Mouse (Mus musculus) neural tube, embryonic 14.5 days (tissue): Measurements from ENCODE around the gene Pxmp4. TPM values are rescaled to one million over a fixed set of nuclear protein-coding genes. Genes with fewer than 3 reads are reported as not detected.

ENCODE experiments used
- ATAC-seq: fragments of 200-750 bp; cut with Nextera tagmentation; 2 replicates; pipeline ENCODE4 v1.8.0; 2017; ENCODE audit warnings: low read depth, mild to moderate bottlenecking, moderate TSS enrichment, moderate library complexity
- H3K27ac ChIP-seq: fragments of 300-500 bp; sonication (generic); 2 replicates; pipeline ENCODE4 v1.5.1; 2014; ENCODE audit warnings: low read depth, mild to moderate bottlenecking, control low read depth, low read length, moderate library complexity, mixed read lengths
- H3K27me3 ChIP-seq: fragments of 300-500 bp; sonication (generic); 2 replicates; pipeline ENCODE4 v1.6.1; 2014; ENCODE audit warnings: low read length; ENCODE audit not compliant: control insufficient read depth, insufficient read depth
- H3K36me3 ChIP-seq: fragments of 300-500 bp; sonication (generic); 2 replicates; pipeline ENCODE4 v1.6.1; 2014; ENCODE audit warnings: low read length, mixed read lengths; ENCODE audit not compliant: control insufficient read depth, insufficient read depth
- H3K4me1 ChIP-seq: fragments of 300-500 bp; sonication (generic); 2 replicates; pipeline ENCODE4 v1.6.1; 2014; ENCODE audit warnings: low read length; ENCODE audit not compliant: control insufficient read depth, insufficient read depth
- H3K4me2 ChIP-seq: fragments of 300-500 bp; sonication (generic); 2 replicates; pipeline ENCODE4 v1.6.1; 2014; ENCODE audit warnings: mild to moderate bottlenecking, low read depth, low read length, control low read depth
- H3K4me3 ChIP-seq: fragments of 300-500 bp; sonication (generic); 2 replicates; pipeline ENCODE4 v1.5.1; 2014; ENCODE audit warnings: low read depth, low read length, control low read depth, mixed read lengths
- H3K9ac ChIP-seq: fragments of 300-500 bp; sonication (generic); replicated peaks from 2 replicates; pipeline ENCODE4 v1.6.1; 2014; ENCODE audit warnings: low read depth, mild to moderate bottlenecking, control low read depth, low read length, mixed read lengths
- H3K9me3 ChIP-seq: fragments of 300-500 bp; sonication (generic); 2 replicates; pipeline ENCODE4 v1.6.1; 2016; ENCODE audit warnings: low read length; ENCODE audit not compliant: control insufficient read depth
- WGBS: fragments of 180-500 bp; shearing (Covaris S2); extraction: QIAGEN DNeasy Blood & Tissue Kit; methylation state at CpG from one replicate; pipeline ENCODE4 v1.1.7; 2014; 5-methylcytosine and 5-hydroxymethylcytosine counted together
- polyA plus RNA-seq: library from polyadenylated mRNA; unstranded; fragments of >200 nt; fragmentation: Nextera tagmentation; extraction: Ambion mirVana; gene quantifications from 2 replicates; pipeline ENCODE4 v1.2.1, GENCODE M21; 2014

The Pxmp4 gene
- polyA plus RNA-seq, 1 experiment from 2014 or later, result 16.0 TPM

DNA sequence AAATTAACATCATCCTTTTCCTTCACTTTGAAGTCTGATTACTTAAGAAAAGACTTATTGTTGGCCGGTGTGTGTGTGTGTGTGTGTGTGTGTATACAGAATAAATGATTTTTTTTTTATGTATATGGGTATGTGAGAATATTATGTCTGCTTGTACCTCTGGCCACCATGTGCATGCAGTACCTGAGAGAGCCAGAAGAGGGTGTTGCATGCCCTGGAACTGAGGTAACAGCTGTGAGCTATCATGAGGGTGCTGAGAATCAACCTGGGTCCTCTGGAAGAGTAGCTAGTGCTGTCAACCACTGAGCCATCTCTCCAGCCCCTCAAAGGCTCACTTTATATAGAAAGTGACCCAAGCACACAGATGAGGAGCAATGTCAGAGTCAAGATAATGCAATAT lies 22.1 kb downstream of the Pxmp4 start:
- H3K4me1 ChIP-seq, result 0 out of 2 replicates have a peak, but pooled peaks cover 8% of the 10 kb centered on the region

DNA sequence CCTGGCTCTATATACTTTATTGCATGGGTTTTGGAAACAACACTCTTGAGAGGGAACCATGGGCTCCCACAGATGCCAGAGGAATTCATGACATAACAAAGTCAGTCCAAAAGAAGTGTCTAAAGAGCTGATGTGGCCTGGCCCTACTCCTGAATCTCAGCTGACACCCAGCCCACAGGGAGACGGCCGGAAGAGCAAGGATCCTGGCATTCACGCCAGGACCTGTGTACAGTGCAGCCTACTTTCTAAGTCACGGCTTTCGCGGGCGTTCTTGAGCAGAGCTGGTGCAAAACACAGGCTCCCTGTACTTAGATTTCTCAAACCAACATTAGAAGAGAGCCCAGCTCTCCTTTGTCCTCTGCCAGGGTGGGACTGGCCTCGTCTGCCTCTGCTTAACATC lies 22.9 kb downstream of the Pxmp4 start:
- no peak for ATAC-seq
- WGBS, result 83% methylated on average over 8 of the region's 8 CpGs
- Histone ChIP-seq H3K27ac (no peak overlapping the region), H3K4me1 (0 out of 2 replicates have a peak, but pooled peaks cover 8% of the 10 kb centered on the region), H3K9ac (no peak overlapping the region), H3K4me2 (no peak overlapping the region), H3K4me3 (no peak overlapping the region), H3K27me3 (no peaks in the 10 kb centered on the region), H3K9me3 (no peaks in the 10 kb centered on the region), H3K36me3 (no peaks in the 10 kb centered on the region)

More for the DNA sequence above, 22.1 kb downstream of the Pxmp4 start:
- no peaks in the 10 kb centered on the region for H3K27me3 ChIP-seq
- H3K27ac ChIP-seq, result no peak overlapping the region
- H3K4me3 ChIP-seq, result no peak overlapping the region
- no peak overlapping the region for H3K4me2 ChIP-seq
- no peaks in the 10 kb centered on the region for H3K36me3 ChIP-seq
- WGBS, result 93% methylated on average over 1 of the region's 1 CpGs
- no peak for ATAC-seq
- no peak overlapping the region for H3K9ac ChIP-seq
- H3K9me3 ChIP-seq, result no peaks in the 10 kb centered on the region

DNA sequence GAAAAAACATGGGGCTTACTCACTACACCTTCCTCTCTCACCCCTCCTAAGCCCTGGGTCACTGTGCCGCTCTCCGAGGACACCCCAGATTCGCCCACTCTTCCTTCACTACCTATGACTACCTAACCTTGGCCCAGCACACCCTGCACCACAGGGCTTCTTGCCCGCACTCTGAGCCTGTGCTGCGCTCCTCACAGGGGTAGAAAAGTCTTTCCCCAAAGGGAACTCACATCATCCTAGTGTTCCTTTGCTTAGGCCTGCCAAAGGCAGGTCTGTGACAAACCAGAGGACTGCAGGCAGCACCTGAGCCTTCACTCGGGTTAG lies 25.8 kb downstream of the Pxmp4 start:
- H3K4me1 ChIP-seq, result 0 out of 2 replicates have a peak, but pooled peaks cover 7% of the 10 kb centered on the region
- no peak overlapping the region for H3K4me3 ChIP-seq
- no peaks in the 10 kb centered on the region for H3K36me3 ChIP-seq
- WGBS, result 65% methylated on average over 6 of the region's 6 CpGs
- H3K9ac ChIP-seq, result no peak overlapping the region
- H3K9me3 ChIP-seq, result no peaks in the 10 kb centered on the region
- ATAC-seq, result no peak
- H3K27ac ChIP-seq, result peak overlapping the region; percentile 44; the same call in 1 of the 2 replicates
- no peak overlapping the region for H3K4me2 ChIP-seq
- no peaks in the 10 kb centered on the region for H3K27me3 ChIP-seq

DNA sequence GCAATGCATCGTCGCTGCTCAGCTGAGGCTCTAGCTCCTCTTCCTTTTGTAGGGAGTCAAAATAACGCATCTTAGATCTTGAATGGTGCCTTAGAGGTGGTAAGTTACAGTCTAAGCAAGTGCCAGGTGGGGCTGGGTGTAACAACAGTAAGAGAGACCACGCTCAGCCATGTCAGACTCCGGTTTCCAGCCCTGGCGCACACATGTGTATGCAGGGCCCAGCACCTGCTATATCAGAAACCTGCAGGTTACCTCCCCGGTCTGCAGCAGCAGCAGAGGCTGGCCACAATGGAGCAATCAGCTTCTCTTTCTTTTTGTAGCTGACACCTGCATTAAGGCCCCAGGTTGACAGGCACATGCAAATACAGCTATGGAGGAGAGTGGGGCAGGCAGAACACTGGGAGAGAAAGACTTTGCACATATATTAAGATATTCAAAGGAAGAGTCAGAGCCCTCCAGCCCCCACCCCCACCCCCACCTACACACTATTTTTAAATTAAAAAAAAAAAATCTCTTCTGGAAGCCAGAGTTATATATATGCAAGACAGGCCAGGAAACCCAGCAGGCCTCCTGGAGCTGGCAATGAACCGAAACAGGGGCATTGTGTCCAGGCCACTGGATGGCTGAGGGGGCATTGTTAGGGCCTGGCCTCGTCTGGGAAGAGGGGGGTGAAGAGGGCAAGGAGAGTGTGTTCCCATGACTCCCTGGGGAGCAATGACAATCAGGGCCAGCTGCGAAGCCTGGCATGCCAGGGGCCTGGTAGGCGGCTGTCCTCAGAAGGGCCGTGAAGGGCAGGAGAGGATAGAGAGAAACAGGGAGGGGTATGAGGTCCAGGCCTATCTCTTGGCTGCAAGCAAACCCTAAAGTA lies 26.4 kb downstream of the Pxmp4 start:
- Histone ChIP-seq H3K36me3 (no peaks in the 10 kb centered on the region), H3K9me3 (no peaks in the 10 kb centered on the region), H3K27me3 (no peaks in the 10 kb centered on the region), H3K4me1 (0 out of 2 replicates have a peak, but pooled peaks cover 7% of the 10 kb centered on the region), H3K9ac (no peak overlapping the region), H3K4me2 (no peak overlapping the region), H3K27ac (peak overlapping the region; percentile 44; the same call in 1 of the 2 replicates), H3K4me3 (no peak overlapping the region)
- 23% methylated on average over 12 of the region's 12 CpGs for WGBS
- peak; percentile 63; the same call in 1 of the 2 replicates for ATAC-seq

DNA sequence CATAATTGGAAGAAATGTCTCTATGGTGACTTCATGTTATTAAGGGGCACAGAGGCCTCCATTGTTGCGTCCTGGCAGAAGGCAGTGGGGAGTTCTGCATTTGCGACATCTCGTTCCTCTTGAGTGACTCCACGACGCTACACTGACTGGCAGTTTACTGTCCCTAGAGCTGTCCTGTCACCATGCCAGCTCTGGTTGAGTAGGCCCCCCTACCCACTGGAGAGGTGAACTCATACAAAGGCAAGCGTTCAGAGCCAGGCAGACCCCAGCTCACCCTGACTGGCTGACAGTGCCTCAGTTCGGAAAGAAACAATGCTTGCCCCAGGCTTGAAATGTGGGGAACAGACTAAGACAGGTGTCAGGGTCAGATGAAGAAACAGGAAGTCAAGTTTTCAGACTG lies 29.2 kb downstream of the Pxmp4 start:
- Histone ChIP-seq H3K9ac (no peak overlapping the region), H3K27ac (no peak overlapping the region), H3K4me2 (no peak overlapping the region), H3K9me3 (no peaks in the 10 kb centered on the region), H3K4me1 (0 out of 2 replicates have a peak, but pooled peaks cover 7% of the 10 kb centered on the region), H3K4me3 (no peak overlapping the region), H3K27me3 (no peaks in the 10 kb centered on the region), H3K36me3 (no peaks in the 10 kb centered on the region)
- 26% methylated on average over 7 of the region's 7 CpGs for WGBS
- no peak for ATAC-seq

DNA sequence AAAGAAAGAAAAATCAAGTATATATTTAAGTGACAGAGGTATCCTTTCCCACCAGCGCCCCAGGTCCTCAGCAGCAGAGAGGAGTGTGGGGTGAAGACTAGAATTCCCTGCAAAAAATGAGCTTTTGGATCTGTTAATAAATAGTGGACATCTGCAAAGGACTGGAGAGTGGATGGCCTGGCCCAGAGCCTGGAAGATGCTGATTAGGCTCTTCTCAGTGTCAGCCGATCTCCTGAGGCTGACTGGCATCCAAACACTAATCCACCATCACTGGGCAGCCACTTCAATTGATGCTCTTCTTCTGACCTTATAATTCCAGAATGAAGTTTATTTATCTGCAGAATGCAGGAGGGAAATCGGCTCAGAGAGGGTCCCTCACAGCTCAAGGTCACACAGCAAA lies 30.5 kb downstream of the Pxmp4 start:
- ATAC-seq, result no peak
- 86% methylated on average over 3 of the region's 3 CpGs for WGBS
- no peaks in the 10 kb centered on the region for H3K27me3 ChIP-seq

DNA sequence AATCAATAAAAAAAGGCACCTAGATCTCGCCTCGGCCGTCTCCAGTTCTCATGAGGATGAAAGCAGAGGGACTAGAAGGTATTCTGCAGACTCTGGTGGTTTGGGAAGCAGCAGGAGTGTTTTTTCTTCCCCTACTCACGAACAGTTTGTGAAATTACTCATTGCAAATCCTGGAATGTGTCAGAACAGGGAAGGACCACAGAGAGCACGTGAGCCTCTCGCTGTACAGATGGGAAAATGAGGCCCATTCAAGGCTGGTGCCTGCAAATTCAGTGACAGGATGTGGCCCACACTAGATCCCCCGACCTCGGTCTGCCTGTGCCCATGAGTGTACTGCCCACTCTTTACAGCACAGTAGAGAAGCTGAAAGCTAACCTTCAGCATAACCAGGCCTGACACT lies 31.5 kb downstream of the Pxmp4 start:
- WGBS, result 69% methylated on average over 8 of the region's 8 CpGs
- H3K27me3 ChIP-seq, result no peaks in the 10 kb centered on the region
- no peak for ATAC-seq
- H3K4me1 ChIP-seq, result peaks cover 13% of the 10 kb centered on the region; the same call in 1 of the 2 replicates
- H3K27ac ChIP-seq, result no peak overlapping the region
- no peak overlapping the region for H3K4me3 ChIP-seq
- no peak overlapping the region for H3K4me2 ChIP-seq
- no peaks in the 10 kb centered on the region for H3K36me3 ChIP-seq
- no peak overlapping the region for H3K9ac ChIP-seq
- no peaks in the 10 kb centered on the region for H3K9me3 ChIP-seq

More for the DNA sequence above, 30.5 kb downstream of the Pxmp4 start:
- Histone ChIP-seq H3K36me3 (no peaks in the 10 kb centered on the region), H3K27ac (no peak overlapping the region), H3K4me1 (peaks cover 17% of the 10 kb centered on the region; the same call in 1 of the 2 replicates), H3K9me3 (no peaks in the 10 kb centered on the region), H3K9ac (no peak overlapping the region), H3K4me2 (no peak overlapping the region), H3K4me3 (no peak overlapping the region)

DNA sequence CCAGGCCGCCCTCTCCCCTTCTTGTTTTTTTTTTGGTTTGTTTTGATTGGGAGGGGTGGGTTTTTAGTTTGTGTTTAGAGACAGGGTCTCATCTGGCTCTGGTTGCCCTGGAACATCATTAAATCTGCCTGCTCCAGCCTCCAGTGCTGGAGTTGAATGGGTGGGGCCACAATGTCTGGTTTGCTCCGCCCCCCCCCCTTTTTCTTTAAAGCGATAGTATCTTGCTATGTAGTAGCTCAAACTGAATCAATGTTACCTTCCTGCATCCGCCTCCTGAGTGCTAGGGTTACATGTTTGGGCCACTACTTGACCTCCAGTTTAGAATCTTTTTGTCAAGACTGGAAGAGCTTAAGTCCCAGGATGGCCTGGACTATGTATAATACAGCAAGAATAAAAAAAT lies 32.2 kb downstream of the Pxmp4 start:
- Histone ChIP-seq H3K27me3 (no peaks in the 10 kb centered on the region), H3K9ac (no peak overlapping the region), H3K36me3 (no peaks in the 10 kb centered on the region), H3K4me2 (no peak overlapping the region), H3K27ac (no peak overlapping the region), H3K4me3 (no peak overlapping the region), H3K9me3 (no peaks in the 10 kb centered on the region), H3K4me1 (peaks cover 13% of the 10 kb centered on the region; the same call in 1 of the 2 replicates)
- ATAC-seq, result no peak
- 88% methylated on average over 4 of the region's 4 CpGs for WGBS

DNA sequence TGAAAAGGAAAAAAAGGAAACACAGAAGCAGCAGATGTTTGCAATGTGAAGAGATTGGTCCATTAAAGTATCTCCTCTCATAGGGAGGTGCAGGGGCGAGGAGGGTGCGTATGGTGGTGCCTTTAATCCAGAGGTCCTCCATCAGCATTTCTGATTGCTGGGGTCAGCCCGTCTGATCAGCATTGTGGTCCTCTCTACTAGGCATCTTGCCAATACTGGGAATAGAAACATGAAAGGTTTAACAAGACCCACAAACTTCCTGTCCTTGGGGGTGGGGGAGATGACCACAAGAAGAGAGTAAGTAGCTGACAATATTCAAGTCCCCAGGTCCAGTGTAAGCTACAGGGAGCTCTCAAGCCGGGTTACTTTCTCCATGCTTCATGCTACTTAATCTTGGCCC lies 32.8 kb downstream of the Pxmp4 start:
- ATAC-seq, result no peak
- H3K9ac ChIP-seq, result no peak overlapping the region

More for the DNA sequence above, 32.8 kb downstream of the Pxmp4 start:
- WGBS, result 64% methylated on average over 4 of the region's 4 CpGs
- Histone ChIP-seq H3K4me3 (no peak overlapping the region), H3K27me3 (no peaks in the 10 kb centered on the region), H3K4me1 (peaks cover 15% of the 10 kb centered on the region; the same call in 1 of the 2 replicates), H3K27ac (no peak overlapping the region), H3K4me2 (peak overlapping the region; percentile 95), H3K9me3 (no peaks in the 10 kb centered on the region), H3K36me3 (no peaks in the 10 kb centered on the region)
